Mouse (Mus musculus): ENCODE results near the gene Jph4. TPM values are rescaled to one million over a fixed set of nuclear protein-coding genes. Genes with fewer than 3 reads are reported as not detected.

Gene Jph4
- total and polyA plus RNA-seq, 3 experiments: not detected

- no peak overlapping the region for H3K9ac ChIP-seq (ENCODE audit: insufficient read depth, low read depth)
- no peak for TF ChIP-seq MXI1 (IDR thresholded peaks at IDR 0.05; ENCODE audit: low read depth, low read length)
- no peak for DNase-seq (ENCODE audit: extremely low read depth)
Measured at GRCm38 (mm10) chr14:55076956-55077355, 39.8 kb downstream of the Jph4 start.

GRCm38 (mm10) chr14:55076224-55076623, 40.5 kb downstream of the Jph4 start:
- H3K27me3 ChIP-seq (replicated peaks): peaks cover 6% of the 10 kb centered on the region
- in situ Hi-C loops (cut with MboI; ENCODE audit: low pct_ligation_motif_present, low pct_unique_long_range_greater_than_20kb, low sequenced_read_pairs): loop anchor here (5.0 kb wide), 1 partner anchor 39 kb away; no protein-coding TSS in a partner anchor
- no peak overlapping the region for H3K27ac ChIP-seq (ENCODE audit: insufficient read depth, low read depth)
- no peaks in the 10 kb centered on the region for H3K36me3 ChIP-seq (replicated peaks in 1 of 2; ENCODE audit: control insufficient read depth in 1 of 2, insufficient read depth in 1 of 2, low read length in 1 of 2)
- TF ChIP-seq USF1 (IDR thresholded peaks at IDR 0.05; ENCODE audit: low read depth, low read length) (no peak), SMC3 (IDR thresholded peaks at IDR 0.05; ENCODE audit: low read depth, low read length) (no peak), ELF1 (IDR thresholded peaks at IDR 0.05; ENCODE audit: low read depth, low read length) (no peak), POLR2AphosphoS2 (IDR thresholded peaks at IDR 0.05; ENCODE audit: low read depth, low read length) (no peak), IRF4 (IDR thresholded peaks at IDR 0.05; ENCODE audit: low read depth, low read length) (no peak), MAZ (IDR thresholded peaks at IDR 0.05; ENCODE audit: low read depth, low read length) (no peak)
- H3K9me3 ChIP-seq (replicated peaks; ENCODE audit: low read length): no peaks in the 10 kb centered on the region
- no peaks in the 10 kb centered on the region for H3K79me2 ChIP-seq (replicated peaks; ENCODE audit: control insufficient read depth, extremely low read depth, insufficient read depth, poor library complexity, severe bottlenecking)
- H3K4me2 ChIP-seq (ENCODE audit: insufficient read depth, low read depth, poor library complexity, severe bottlenecking): no peak overlapping the region
- dilution Hi-C loops (cut with MboI; ENCODE audit: extremely low pct_ligation_motif_present, extremely low pct_unique_long_range_greater_than_20kb, low sequenced_read_pairs): no loop called here
- no peak overlapping the region for H3K9ac ChIP-seq (ENCODE audit: insufficient read depth, low read depth)
- peaks cover 0 to 27% of the 10 kb centered on the region in 2 experiments; a peak in 2 of 4 replicates for H3K4me1 ChIP-seq (ENCODE audit: control insufficient read depth in 1 of 2, insufficient read depth in 2 of 2)
- DNase-seq (ENCODE audit: extremely low read depth): no peak
- H3K4me3 ChIP-seq (replicated peaks in 1 of 3; ENCODE audit: low read depth in 2 of 3, low read length in 2 of 3, poor library complexity in 1 of 3): no peak overlapping the region

More at GRCm38 (mm10) chr14:55076956-55077355, 39.8 kb downstream of the Jph4 start:
- no peaks in the 10 kb centered on the region for H3K79me2 ChIP-seq (replicated peaks; ENCODE audit: control insufficient read depth, extremely low read depth, insufficient read depth, poor library complexity, severe bottlenecking)
- H3K4me3 ChIP-seq (replicated peaks in 1 of 3; ENCODE audit: low read depth in 2 of 3, low read length in 2 of 3, poor library complexity in 1 of 3): no peak overlapping the region
- no peaks in the 10 kb centered on the region for H3K36me3 ChIP-seq (replicated peaks in 1 of 2; ENCODE audit: control insufficient read depth in 1 of 2, insufficient read depth in 1 of 2, low read length in 1 of 2)
- dilution Hi-C loops (cut with MboI; ENCODE audit: extremely low pct_ligation_motif_present, extremely low pct_unique_long_range_greater_than_20kb, low sequenced_read_pairs): no loop called here
- H3K9me3 ChIP-seq (replicated peaks; ENCODE audit: low read length): no peaks in the 10 kb centered on the region
- H3K27ac ChIP-seq (ENCODE audit: insufficient read depth, low read depth): no peak overlapping the region
- H3K4me1 ChIP-seq (ENCODE audit: control insufficient read depth in 1 of 2, insufficient read depth in 2 of 2): peaks cover 0 to 32% of the 10 kb centered on the region in 2 experiments; a peak in 2 of 4 replicates
- in situ Hi-C loops (cut with MboI; ENCODE audit: low pct_ligation_motif_present, low pct_unique_long_range_greater_than_20kb, low sequenced_read_pairs): loop anchor here (5.0 kb wide), 1 partner anchor 40 kb away; no protein-coding TSS in a partner anchor
- H3K4me2 ChIP-seq (ENCODE audit: insufficient read depth, low read depth, poor library complexity, severe bottlenecking): no peak overlapping the region
- peaks cover 6% of the 10 kb centered on the region for H3K27me3 ChIP-seq (replicated peaks)

- Histone ChIP-seq H3K9me3 (replicated peaks; ENCODE audit: low read length) (no peaks in the 10 kb centered on the region), H3K27me3 (replicated peaks) (peaks cover 6% of the 10 kb centered on the region), H3K4me3 (replicated peaks in 1 of 3; ENCODE audit: low read depth in 2 of 3, low read length in 2 of 3, poor library complexity in 1 of 3) (no peak overlapping the region), H3K79me2 (replicated peaks; ENCODE audit: control insufficient read depth, extremely low read depth, insufficient read depth, poor library complexity, severe bottlenecking) (no peaks in the 10 kb centered on the region), H3K4me2 (ENCODE audit: insufficient read depth, low read depth, poor library complexity, severe bottlenecking) (no peak overlapping the region), H3K27ac (ENCODE audit: insufficient read depth, low read depth) (no peak overlapping the region), H3K4me1 (ENCODE audit: control insufficient read depth in 1 of 2, insufficient read depth in 2 of 2) (peaks cover 0 to 19% of the 10 kb centered on the region in 2 experiments; a peak in 2 of 4 replicates), H3K36me3 (replicated peaks in 1 of 2; ENCODE audit: control insufficient read depth in 1 of 2, insufficient read depth in 1 of 2, low read length in 1 of 2) (no peaks in the 10 kb centered on the region), H3K9ac (ENCODE audit: insufficient read depth, low read depth) (no peak overlapping the region)
- no peak for DNase-seq (ENCODE audit: extremely low read depth)
- TF ChIP-seq UBTF (IDR thresholded peaks at IDR 0.05; ENCODE audit: low read depth, low read length): no peak
- TF ChIP-seq JUND (conservative IDR thresholded peaks at IDR 0.05; ENCODE audit: low read depth, low read length): no peak
- no peak for TF ChIP-seq RCOR1 (conservative IDR thresholded peaks at IDR 0.05; ENCODE audit: low read depth, low read length)
- no peak for TF ChIP-seq HCFC1 (IDR thresholded peaks at IDR 0.05; ENCODE audit: low read depth, low read length)
- TF ChIP-seq EP300 (IDR thresholded peaks at IDR 0.05; ENCODE audit: low read length): no peak
- no peak for TF ChIP-seq MAFK (IDR thresholded peaks at IDR 0.05; ENCODE audit: insufficient replicate concordance, low read length)
- in situ Hi-C loops (cut with MboI; ENCODE audit: low pct_ligation_motif_present, low pct_unique_long_range_greater_than_20kb, low sequenced_read_pairs): no loop called here
- dilution Hi-C loops (cut with MboI; ENCODE audit: extremely low pct_ligation_motif_present, extremely low pct_unique_long_range_greater_than_20kb, low sequenced_read_pairs): no loop called here
Measured at GRCm38 (mm10) chr14:55074416-55074815, 42.3 kb downstream of the Jph4 start.
